Mouse (Mus musculus): ENCODE measurements at regions not wholly inside any gene's neighbourhood (a gene's known extent, or its start where the extent isn't known, plus 50 kb on each side); places are given as distances from the start of the nearest gene placed in this dataset.

DNA sequence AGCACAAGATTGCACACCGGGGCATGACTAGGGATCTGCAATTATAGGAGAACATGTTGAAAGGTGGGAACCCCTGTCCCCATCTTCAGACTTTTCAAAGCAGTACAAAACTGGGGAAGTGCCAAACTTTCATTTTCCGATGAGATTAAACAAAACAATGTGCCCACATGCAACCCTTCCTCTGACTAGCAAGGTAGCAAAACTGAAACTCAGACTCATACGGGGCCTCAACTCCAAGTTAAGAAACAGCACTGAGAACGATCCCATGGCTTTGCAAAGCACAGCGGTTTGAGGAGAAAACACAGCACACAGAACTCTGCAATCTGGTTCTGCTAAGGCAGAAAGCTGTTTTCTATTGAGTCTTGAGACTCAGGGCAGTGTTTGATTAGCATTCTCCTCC lies 388.9 kb upstream of the Intu start:
- no peak for ATAC-seq (ENCODE audit: low FRiP score)
- Histone ChIP-seq H3K36me3 (no peaks in the 10 kb centered on the region), H3K27ac (no peak overlapping the region), H3K9me3 (no peaks in the 10 kb centered on the region), H3K27me3 (no peaks in the 10 kb centered on the region), H3K4me3 (no peak overlapping the region), H3K4me2 (no peak overlapping the region), H3K9ac (no peak overlapping the region), H3K4me1 (replicated peaks) (no peaks in the 10 kb centered on the region)
- 94% methylated on average over 5 of the region's 5 CpGs for WGBS

- Histone ChIP-seq H3K4me2 (no peak overlapping the region), H3K4me1 (replicated peaks) (no peaks in the 10 kb centered on the region), H3K9me3 (no peaks in the 10 kb centered on the region), H3K9ac (no peak overlapping the region), H3K27me3 (no peaks in the 10 kb centered on the region), H3K36me3 (no peaks in the 10 kb centered on the region), H3K27ac (no peak overlapping the region), H3K4me3 (no peak overlapping the region)
- no peak for ATAC-seq (ENCODE audit: low FRiP score)
- 76% methylated on average over 6 of the region's 6 CpGs for WGBS
These were observed 372.5 kb upstream of the Intu start for GRCm38 (mm10) chr3:40158631-40159030.

- no peaks in the 10 kb centered on the region for H3K9me3 ChIP-seq
- WGBS, result 58% methylated on average over 9 of the region's 9 CpGs
- no peak overlapping the region for H3K4me3 ChIP-seq
- H3K4me2 ChIP-seq, result no peak overlapping the region
- H3K27ac ChIP-seq, result no peak overlapping the region
- no peaks in the 10 kb centered on the region for H3K36me3 ChIP-seq
- H3K4me1 ChIP-seq (replicated peaks), result no peaks in the 10 kb centered on the region
- H3K27me3 ChIP-seq, result no peaks in the 10 kb centered on the region
- ATAC-seq (ENCODE audit: low FRiP score), result no peak
- no peak overlapping the region for H3K9ac ChIP-seq
These were observed 371.4 kb upstream of the Intu start for GRCm38 (mm10) chr3:40159591-40160145.

DNA sequence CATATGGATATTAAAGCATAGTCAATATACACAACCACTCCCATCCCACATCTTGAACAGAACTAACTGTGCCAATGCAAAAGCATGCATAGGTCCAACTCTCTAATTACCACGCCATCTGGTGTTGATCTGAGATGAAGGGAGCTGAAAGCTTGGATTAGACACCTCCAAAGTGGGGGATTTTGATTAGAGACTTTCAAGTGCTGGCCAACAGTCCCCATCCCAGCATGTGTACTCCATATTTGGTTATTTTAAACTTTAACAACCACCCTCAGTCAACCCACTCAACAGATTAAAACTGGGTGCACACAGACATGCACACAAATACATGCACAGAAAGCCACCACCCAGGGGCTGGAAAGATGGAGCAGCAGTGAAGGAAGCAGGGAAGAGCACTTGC lies 366.9 kb upstream of the Intu start:
- Histone ChIP-seq H3K27me3 (no peaks in the 10 kb centered on the region), H3K4me3 (no peak overlapping the region), H3K36me3 (no peaks in the 10 kb centered on the region), H3K9ac (no peak overlapping the region), H3K27ac (no peak overlapping the region), H3K4me1 (replicated peaks) (peaks cover 5% of the 10 kb centered on the region; the same call in 1 of the 2 replicates), H3K4me2 (no peak overlapping the region), H3K9me3 (no peaks in the 10 kb centered on the region)
- ATAC-seq (ENCODE audit: low FRiP score), result no peak
- WGBS, result 90% methylated on average over 1 of the region's 1 CpGs

- H3K27me3 ChIP-seq, result no peaks in the 10 kb centered on the region
- H3K36me3 ChIP-seq, result no peaks in the 10 kb centered on the region
- no peak overlapping the region for H3K9ac ChIP-seq
- WGBS, result 76% methylated on average over 12 of the region's 12 CpGs
- ATAC-seq (ENCODE audit: low FRiP score), result no peak
- H3K4me2 ChIP-seq, result no peak overlapping the region
- H3K4me1 ChIP-seq (replicated peaks), result peaks cover 5% of the 10 kb centered on the region; the same call in 1 of the 2 replicates
- no peak overlapping the region for H3K27ac ChIP-seq
- no peak overlapping the region for H3K4me3 ChIP-seq
- H3K9me3 ChIP-seq, result no peaks in the 10 kb centered on the region
These were observed 363.0 kb upstream of the Intu start for GRCm38 (mm10) chr3:40167970-40168626.

GRCm38 (mm10) chr3:40169590-40169989 lies 361.5 kb upstream of the Intu start:
- Histone ChIP-seq H3K4me3 (no peak overlapping the region), H3K9me3 (no peaks in the 10 kb centered on the region), H3K27ac (no peak overlapping the region), H3K4me2 (no peak overlapping the region), H3K4me1 (replicated peaks) (peaks cover 5% of the 10 kb centered on the region; the same call in 1 of the 2 replicates), H3K27me3 (no peaks in the 10 kb centered on the region), H3K9ac (no peak overlapping the region), H3K36me3 (no peaks in the 10 kb centered on the region)
- ATAC-seq (ENCODE audit: low FRiP score), result no peak
- 94% methylated on average over 2 of the region's 2 CpGs for WGBS

GRCm38 (mm10) chr3:40179726-40180317 lies 351.3 kb upstream of the Intu start:
- no peaks in the 10 kb centered on the region for H3K27me3 ChIP-seq
- WGBS, result 83% methylated on average over 3 of the region's 3 CpGs
- no peaks in the 10 kb centered on the region for H3K9me3 ChIP-seq
- no peak overlapping the region for H3K27ac ChIP-seq
- H3K4me2 ChIP-seq, result no peak overlapping the region
- H3K4me1 ChIP-seq (replicated peaks), result no peaks in the 10 kb centered on the region
- no peak overlapping the region for H3K9ac ChIP-seq
- H3K36me3 ChIP-seq, result no peaks in the 10 kb centered on the region
- ATAC-seq (ENCODE audit: low FRiP score), result no peak
- H3K4me3 ChIP-seq, result no peak overlapping the region

DNA sequence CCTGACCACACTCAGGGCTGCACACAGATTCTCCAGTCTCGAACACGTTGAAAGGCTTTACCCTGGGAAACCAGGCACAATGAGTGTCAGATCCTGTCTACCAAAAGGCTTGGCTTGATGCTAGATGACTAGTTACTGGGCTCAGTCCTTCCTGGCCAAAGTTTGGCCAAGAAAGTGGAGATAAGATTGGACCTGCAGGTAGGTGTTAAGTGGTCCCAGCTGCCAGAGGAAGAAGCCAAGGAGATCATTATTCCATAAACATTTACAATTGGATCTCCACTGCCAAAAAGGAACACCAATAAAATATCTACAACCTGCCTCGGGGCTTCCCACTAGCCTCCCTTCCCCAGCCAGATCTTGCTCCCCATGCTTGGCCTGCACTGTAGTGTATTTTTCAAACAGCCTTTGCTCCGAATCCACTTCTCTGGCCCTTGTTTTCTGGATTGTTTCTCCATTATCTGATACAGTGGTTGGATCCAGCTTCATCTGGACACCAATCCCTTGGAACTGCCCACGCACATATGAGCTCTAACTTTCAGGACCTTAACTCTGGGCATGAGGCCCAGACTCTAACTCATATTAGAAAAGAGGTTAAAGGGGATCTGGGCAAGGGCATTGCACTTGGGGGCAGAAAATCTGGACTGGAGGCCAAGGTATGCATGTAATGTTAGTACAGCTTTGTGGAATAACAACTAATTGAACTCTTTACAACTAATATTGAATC lies 345.3 kb upstream of the Intu start:
- H3K27me3 ChIP-seq, result no peaks in the 10 kb centered on the region
- no peaks in the 10 kb centered on the region for H3K36me3 ChIP-seq
- H3K9me3 ChIP-seq, result no peaks in the 10 kb centered on the region
- no peak overlapping the region for H3K4me3 ChIP-seq
- H3K4me2 ChIP-seq, result no peak overlapping the region
- no peak overlapping the region for H3K9ac ChIP-seq
- ATAC-seq (ENCODE audit: low FRiP score), result no peak
- H3K27ac ChIP-seq, result no peak overlapping the region
- no peaks in the 10 kb centered on the region for H3K4me1 ChIP-seq (replicated peaks)
- WGBS, result 93% methylated on average over 5 of the region's 5 CpGs

GRCm38 (mm10) chr3:40189529-40189928 lies 341.6 kb upstream of the Intu start:
- no peak overlapping the region for H3K9ac ChIP-seq
- no peak overlapping the region for H3K4me3 ChIP-seq
- no peaks in the 10 kb centered on the region for H3K4me1 ChIP-seq (replicated peaks)
- no peak for ATAC-seq (ENCODE audit: low FRiP score)
- no peaks in the 10 kb centered on the region for H3K9me3 ChIP-seq
- H3K4me2 ChIP-seq, result no peak overlapping the region
- no peaks in the 10 kb centered on the region for H3K27me3 ChIP-seq
- H3K27ac ChIP-seq, result no peak overlapping the region
- H3K36me3 ChIP-seq, result no peaks in the 10 kb centered on the region
- whole genome bisulfite sequencing, result 84% methylated on average over 6 of the region's 6 CpGs

DNA sequence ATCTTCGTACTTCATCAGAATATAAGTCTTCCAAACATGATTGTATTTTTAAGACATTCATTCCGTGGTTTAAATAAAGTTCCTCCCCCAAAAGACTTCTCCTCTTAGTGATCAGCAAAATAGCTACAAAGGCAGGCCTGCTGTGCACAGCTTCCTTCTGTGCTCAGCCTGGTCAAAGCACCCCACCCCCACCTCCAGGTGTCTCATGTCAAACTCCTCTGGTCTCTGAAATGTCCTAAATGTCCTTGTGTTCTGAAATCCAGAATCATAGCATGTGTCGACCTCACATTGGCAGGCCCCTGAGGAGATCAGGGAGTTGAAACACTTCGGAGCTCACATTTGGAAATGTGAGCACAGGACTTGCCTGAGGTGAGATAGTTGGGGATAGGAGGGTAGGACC lies 341.1 kb upstream of the Intu start:
- Histone ChIP-seq H3K27me3 (no peaks in the 10 kb centered on the region), H3K9me3 (no peaks in the 10 kb centered on the region), H3K4me3 (no peak overlapping the region), H3K36me3 (no peaks in the 10 kb centered on the region), H3K27ac (no peak overlapping the region), H3K9ac (no peak overlapping the region), H3K4me2 (no peak overlapping the region), H3K4me1 (replicated peaks) (no peaks in the 10 kb centered on the region)
- no peak for ATAC-seq (ENCODE audit: low FRiP score)
- WGBS, result 65% methylated on average over 4 of the region's 4 CpGs

- 86% methylated on average over 4 of the region's 4 CpGs for WGBS
- H3K4me2 ChIP-seq, result no peak overlapping the region
- ATAC-seq (ENCODE audit: low FRiP score), result no peak
- no peaks in the 10 kb centered on the region for H3K9me3 ChIP-seq
- no peaks in the 10 kb centered on the region for H3K27me3 ChIP-seq
- H3K36me3 ChIP-seq, result no peaks in the 10 kb centered on the region
- no peaks in the 10 kb centered on the region for H3K4me1 ChIP-seq (replicated peaks)
- H3K27ac ChIP-seq, result no peak overlapping the region
- no peak overlapping the region for H3K9ac ChIP-seq
- no peak overlapping the region for H3K4me3 ChIP-seq
These were observed 330.9 kb upstream of the Intu start for GRCm38 (mm10) chr3:40200174-40200573.

DNA sequence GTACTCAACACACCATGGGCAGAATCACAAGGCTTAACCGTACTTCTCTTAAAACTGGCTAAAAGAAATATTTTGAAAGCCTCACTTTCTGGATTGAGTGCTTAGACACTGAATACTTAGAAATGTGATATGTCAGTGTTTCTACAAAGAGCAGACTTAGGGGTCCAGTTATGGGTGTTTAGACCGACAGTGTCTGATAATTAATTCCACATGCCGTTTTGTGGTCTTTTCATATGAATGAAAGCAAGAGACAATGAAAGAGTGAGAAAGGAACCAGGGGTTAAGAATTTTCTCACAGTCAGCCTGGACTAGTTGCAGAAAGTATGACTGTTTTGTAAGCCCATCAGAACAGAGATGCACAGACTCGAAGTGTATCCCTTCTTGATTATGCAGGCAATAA lies 324.8 kb upstream of the Intu start:
- Histone ChIP-seq H3K9ac (no peak overlapping the region), H3K9me3 (no peaks in the 10 kb centered on the region), H3K4me2 (no peak overlapping the region), H3K36me3 (no peaks in the 10 kb centered on the region), H3K27ac (no peak overlapping the region), H3K27me3 (no peaks in the 10 kb centered on the region), H3K4me3 (no peak overlapping the region), H3K4me1 (replicated peaks) (no peaks in the 10 kb centered on the region)
- no peak for ATAC-seq (ENCODE audit: low FRiP score)
- 43% methylated on average over 4 of the region's 4 CpGs for WGBS
